Mouse (Mus musculus) ovary, postnatal 14 days (tissue): Measurements from ENCODE around the gene Sipa1l2.
"Not testable (repeated sequence)": the region's sequence is repeated elsewhere in the genome, so short reads cannot be mapped to it uniquely, and the experiment has no call there.

Experiments used
- DNase-seq: peaks from one replicate; pipeline ENCODE4 v3.0.0; 2022; ENCODE audit warnings: low spot score

Sipa1l2 gene

GRCm38 (mm10) chr8:125538265-125538664 is 31.3 kb downstream of the Sipa1l2 start:
- no peak for DNase-seq

- no peak for DNase-seq
Observed at GRCm38 (mm10) chr8:125533709-125534108, 35.9 kb downstream of the Sipa1l2 start.

GRCm38 (mm10) chr8:125532953-125533352 is 36.7 kb downstream of the Sipa1l2 start:
- DNase-seq = no peak

GRCm38 (mm10) chr8:125532177-125532576 is 37.4 kb downstream of the Sipa1l2 start:
- no peak for DNase-seq

- no peak for DNase-seq
Observed at GRCm38 (mm10) chr8:125531640-125532039, 38.0 kb downstream of the Sipa1l2 start.

GRCm38 (mm10) chr8:125531088-125531438 is 38.5 kb downstream of the Sipa1l2 start:
- DNase-seq = no peak

- no peak for DNase-seq
Observed at GRCm38 (mm10) chr8:125530187-125531087, 39.2 kb downstream of the Sipa1l2 start.

- DNase-seq = no peak
Observed at GRCm38 (mm10) chr8:125529019-125529418, 40.6 kb downstream of the Sipa1l2 start.

GRCm38 (mm10) chr8:125527941-125528340 is 41.7 kb downstream of the Sipa1l2 start:
- no peak for DNase-seq

- no peak for DNase-seq
Observed at GRCm38 (mm10) chr8:125526999-125527398, 42.6 kb downstream of the Sipa1l2 start.

GRCm38 (mm10) chr8:125526582-125526981 is 43.0 kb downstream of the Sipa1l2 start:
- DNase-seq = no peak

- no peak for DNase-seq
Observed at GRCm38 (mm10) chr8:125524479-125524878, 45.1 kb downstream of the Sipa1l2 start.

- no peak for DNase-seq
Observed at GRCm38 (mm10) chr8:125523213-125523612, 46.4 kb downstream of the Sipa1l2 start.

- no peak for DNase-seq
Observed at GRCm38 (mm10) chr8:125522151-125522550, 47.5 kb downstream of the Sipa1l2 start.

GRCm38 (mm10) chr8:125521087-125521486 is 48.5 kb downstream of the Sipa1l2 start:
- no peak for DNase-seq

GRCm38 (mm10) chr8:125520308-125520707 is 49.3 kb downstream of the Sipa1l2 start:
- not testable (repeated sequence) for DNase-seq

- DNase-seq = no peak
Observed at GRCm38 (mm10) chr8:125518951-125519350, 50.7 kb downstream of the Sipa1l2 start.

GRCm38 (mm10) chr8:125518301-125518700 is 51.3 kb downstream of the Sipa1l2 start:
- DNase-seq = no peak

GRCm38 (mm10) chr8:125517397-125517796 is 52.2 kb downstream of the Sipa1l2 start:
- DNase-seq = no peak

- DNase-seq = no peak
Observed at GRCm38 (mm10) chr8:125516115-125516905, 53.3 kb downstream of the Sipa1l2 start.

GRCm38 (mm10) chr8:125515665-125516064 is 53.9 kb downstream of the Sipa1l2 start:
- DNase-seq = no peak

- DNase-seq = no peak
Observed at GRCm38 (mm10) chr8:125513935-125514334, 55.7 kb downstream of the Sipa1l2 start.

GRCm38 (mm10) chr8:125513242-125513866 is 56.3 kb downstream of the Sipa1l2 start:
- no peak for DNase-seq
